ENCODE assay signal across 8 mouse cellular contexts in genomic region chr4:25799476-25800283, GRCm38 (mm10). TPM values are rescaled to one million over a fixed set of nuclear protein-coding genes. Genes with fewer than 3 reads are reported as not detected.
DNase-seq lines count a peak whose midpoint lies in the region; ATAC-seq and TF ChIP-seq lines count a peak whose summit lies in the region.

TSS of gene Fut9 (minus strand) at chr4:25800244.

- no peaks in the 10 kb centered on the region for H3K9me3 ChIP-seq in limb, embryonic 14.5 days (ENCODE audit: control insufficient read depth, low read length)

- H3K9ac ChIP-seq in limb, embryonic 14.5 days (ENCODE audit: low read depth, low read length, severe bottlenecking) = peak within 1 kb of the TSS; percentile 57

- H3K36me3 ChIP-seq in limb, embryonic 14.5 days (ENCODE audit: control insufficient read depth, insufficient read depth, low read length) = no peaks in the 10 kb centered on the region

- intact Hi-C loops in gastrocnemius, postnatal 14 days (cut with DNase I; ENCODE audit: low total_unique reads) = no loop called here

- WGBS in limb, embryonic 14.5 days = under 1% methylated on average over 42 of the region's 52 CpGs

- peak within 1 kb of the TSS; percentile 92 for H3K4me2 ChIP-seq in limb, embryonic 14.5 days (replicated peaks; ENCODE audit: low read depth, low read length, severe bottlenecking)

- H3K27ac ChIP-seq in limb, embryonic 14.5 days (replicated peaks; ENCODE audit: low read depth, low read length) = no peak within 1 kb of the TSS

- peaks cover 16% of the 10 kb centered on the region; the same call in 1 of the 2 replicates for H3K27me3 ChIP-seq in limb, embryonic 14.5 days (ENCODE audit: control insufficient read depth, insufficient read depth, low read length)

- 0 out of 2 replicates have a peak, but pooled peaks cover 2% of the 10 kb centered on the region for H3K4me1 ChIP-seq in limb, embryonic 14.5 days (ENCODE audit: control insufficient read depth, insufficient read depth, low read length)

- peak; percentile 72 for ATAC-seq in limb, embryonic 14.5 days (ENCODE audit: low FRiP score, low read depth)
- ATAC-seq in megakaryocyte-erythroid progenitor cell, adult 5-6 weeks (replicated peaks; ENCODE audit: low FRiP score, low TSS enrichment, poor library complexity, severe bottlenecking) = no peak

- peak within 1 kb of the TSS; percentile 48 for H3K4me3 ChIP-seq in limb, embryonic 14.5 days (replicated peaks; ENCODE audit: low read length)

- no peak for TF ChIP-seq POLR2A in limb, embryonic 14.5 days (IDR thresholded peaks at IDR 0.05; ENCODE audit: borderline replicate concordance, extremely low read depth, insufficient read depth, insufficient read length)

- peak; percentile 3 for DNase-seq in gastrocnemius, postnatal 14 days
- DNase-seq in gastrocnemius, adult 18-20 months (ENCODE audit: low spot score) = no peak
- DNase-seq in cerebellum, adult 8-10 months = peak; percentile 90
- DNase-seq in forelimb bud, embryonic 11.5 days (ENCODE audit: low read depth, low spot score) = peak; percentile 55
- peak; percentile 79 for DNase-seq in kidney, postnatal 10 days
- DNase-seq in limb, embryonic 14.5 days (ENCODE audit: low spot score) = peak; percentile 19
- peak; percentile 10 for DNase-seq in ovary, postnatal 36 days (ENCODE audit: low spot score)

RNA-seq across cellular contexts. Expression of gene Fut9, which starts in this region (rescaled TPM):
- total RNA-seq in gastrocnemius, postnatal 14 days (2021) = under 1 TPM in 1 of 2 experiments, not detected in 1; 0.02 TPM
- total RNA-seq in gastrocnemius, adult 18-20 months (2021) = under 1 TPM in 1 of 2 experiments, not detected in 1; 0.02 TPM
- 0.10 and 0.14 TPM in 2 replicates for polyA plus RNA-seq in limb, embryonic 14.5 days (2012; rRNA removed)
- 0.19 and 0.36 TPM in 2 replicates for polyA plus RNA-seq in limb, embryonic 14.5 days (2014; fragmentation: Nextera tagmentation; extraction: Ambion mirVana)
- total RNA-seq in megakaryocyte-erythroid progenitor cell, adult 5-6 weeks (2014; fragmentation: Nextera tagmentation) = not detected in 2 replicates
- not detected in 2 replicates for total RNA-seq in megakaryocyte-erythroid progenitor cell, adult 5-6 weeks (2017)

Comparison
In these comparisons a context has a peak if more than half of its experiments do, and no peak if none do; other contexts are left out.
1. Peak in DNase-seq in gastrocnemius, postnatal 14 days; RNA of the gene not detected or under 1 TPM.
2. Peak in DNase-seq, ATAC-seq, H3K4me3 ChIP-seq, H3K9ac ChIP-seq and H3K4me2 ChIP-seq in limb, embryonic 14.5 days; RNA of the gene not detected or under 1 TPM.